Mouse (Mus musculus) MEL (cell line): ENCODE measurements around the gene Igfbp6. TPM values are rescaled to one million over a fixed set of nuclear protein-coding genes. Genes with fewer than 3 reads are reported as not detected.

Source experiments
- DNase-seq: peaks from one replicate; pipeline ENCODE4 v3.0.0; 2011; ENCODE audit warnings: low read depth, low spot score
- H3K27ac ChIP-seq: 2 replicates; pipeline ENCODE4 v1.5.1; 2012; ENCODE audit warnings: low read depth, mild to moderate bottlenecking, control low read depth, low read length, moderate library complexity; ENCODE audit not compliant: control insufficient read depth
- H3K27me3 ChIP-seq, 2 experiments: fragments of 150-350 bp in 1 of 2; sonication (generic) in 1 of 2; 2 replicates each; pipeline ENCODE4 v1.6.1; 2012; ENCODE audit warnings: low read length in 2 of 2, mild to moderate bottlenecking in 2 of 2, improper control_type of control experiment in 1 of 2, moderate library complexity in 1 of 2; ENCODE audit not compliant: insufficient read depth in 2 of 2, control insufficient read depth in 1 of 2
- H3K36me3 ChIP-seq, 2 experiments: 2 replicates each; pipeline ENCODE4 v1.6.1; 2012 to 2014; ENCODE audit warnings: low read length in 2 of 2, improper control_type of control experiment in 1 of 2, inconsistent platforms in 1 of 2, mild to moderate bottlenecking in 1 of 2; ENCODE audit not compliant: insufficient read depth in 2 of 2, control insufficient read depth in 1 of 2
- H3K4me1 ChIP-seq, 2 experiments: fragments of 150-350 bp in 1 of 2; sonication (generic) in 1 of 2; 2 replicates each; pipeline ENCODE4 v1.6.1; 2012; ENCODE audit warnings: low read length in 2 of 2, improper control_type of control experiment in 1 of 2, mild to moderate bottlenecking in 1 of 2; ENCODE audit not compliant: insufficient read depth in 2 of 2, control insufficient read depth in 1 of 2
- H3K4me3 ChIP-seq, 2 experiments: fragments of 150-350 bp in 1 of 2; sonication (generic) in 1 of 2; 2 replicates each; pipeline ENCODE4 v1.5.1; 2012; ENCODE audit warnings: low read depth in 2 of 2, low read length in 2 of 2, mild to moderate bottlenecking in 2 of 2, moderate library complexity in 2 of 2, control low read depth in 1 of 2, improper control_type of control experiment in 1 of 2; ENCODE audit not compliant: control insufficient read depth in 1 of 2, insufficient read depth in 1 of 2
- H3K79me2 ChIP-seq: 2 replicates; pipeline ENCODE4 v1.6.1; 2012; ENCODE audit warnings: mild to moderate bottlenecking, low read length, moderate library complexity; ENCODE audit not compliant: control insufficient read depth, poor library complexity, insufficient read depth
- H3K9ac ChIP-seq: 2 replicates; pipeline ENCODE4 v1.6.1; 2012; ENCODE audit warnings: low read depth, mild to moderate bottlenecking, control low read depth, low read length, moderate library complexity; ENCODE audit not compliant: control insufficient read depth, poor library complexity, severe bottlenecking
- H3K9me3 ChIP-seq: fragments of 150-350 bp; sonication (generic); replicated peaks from 2 replicates; pipeline ENCODE4 v1.6.1; 2012; ENCODE audit warnings: mild to moderate bottlenecking, low read length, improper control_type of control experiment, moderate library complexity; ENCODE audit not compliant: insufficient read depth
- CHD1 ChIP-seq: IDR thresholded peaks from 2 replicates; pipeline ENCODE4 v1.6.1; 2012; ENCODE audit warnings: low read depth, mild to moderate bottlenecking, inconsistent platforms, low read length, improper control_type of control experiment
- ELF1 ChIP-seq: IDR thresholded peaks from 2 replicates; pipeline ENCODE4 v1.6.1; 2014; ENCODE audit warnings: low read depth, mild to moderate bottlenecking, inconsistent platforms, low read length, improper control_type of control experiment, moderate library complexity
- EP300 ChIP-seq, 2 experiments: IDR thresholded peaks; 2 replicates each; pipeline ENCODE4 v1.6.1; 2011; ENCODE audit warnings: improper control_type of control experiment in 2 of 2, low read length in 2 of 2, low read depth in 1 of 2, mild to moderate bottlenecking in 1 of 2
- GABPA ChIP-seq: IDR thresholded peaks from 2 replicates; pipeline ENCODE4 v1.6.1; 2012; ENCODE audit warnings: low read depth, mild to moderate bottlenecking, inconsistent platforms, low read length, improper control_type of control experiment, moderate library complexity
- GATA1 ChIP-seq: IDR thresholded peaks from 2 replicates; pipeline ENCODE4 v1.6.1; 2011; ENCODE audit warnings: low read depth, low read length, improper control_type of control experiment
- HCFC1 ChIP-seq: IDR thresholded peaks from 2 replicates; pipeline ENCODE4 v1.6.1; 2012; ENCODE audit warnings: low read depth, mild to moderate bottlenecking, inconsistent platforms, low read length, improper control_type of control experiment, moderate library complexity
- JUND ChIP-seq: IDR thresholded peaks from 2 replicates; pipeline ENCODE4 v1.6.1; 2011; ENCODE audit warnings: low read depth, mild to moderate bottlenecking, improper control_type of control experiment, low read length
- KAT2A ChIP-seq: conservative IDR thresholded peaks from 2 replicates; pipeline ENCODE4 v1.6.1; 2012; ENCODE audit warnings: low read depth, low read length, improper control_type of control experiment, inconsistent platforms
- MAFK ChIP-seq: IDR thresholded peaks from 2 replicates; pipeline ENCODE4 v1.6.1; 2011; ENCODE audit warnings: low read depth, mild to moderate bottlenecking, low read length, improper control_type of control experiment, borderline replicate concordance
- MAX ChIP-seq: IDR thresholded peaks from 2 replicates; pipeline ENCODE4 v1.6.1; 2011; ENCODE audit warnings: low read length, improper control_type of control experiment
- MAZ ChIP-seq: IDR thresholded peaks from 2 replicates; pipeline ENCODE4 v1.6.1; 2012; ENCODE audit warnings: low read depth, mild to moderate bottlenecking, inconsistent platforms, low read length, improper control_type of control experiment
- MXI1 ChIP-seq: IDR thresholded peaks from 2 replicates; pipeline ENCODE4 v1.6.1; 2011; ENCODE audit warnings: mild to moderate bottlenecking, low read depth, low read length, improper control_type of control experiment
- POLR2A ChIP-seq, 2 experiments: IDR thresholded peaks; 2 replicates each; pipeline ENCODE4 v1.6.1; 2011 to 2012; ENCODE audit warnings: low read length in 2 of 2, mild to moderate bottlenecking in 2 of 2, control low read depth in 1 of 2, improper control_type of control experiment in 1 of 2, low read depth in 1 of 2, moderate library complexity in 1 of 2; ENCODE audit not compliant: control insufficient read depth in 1 of 2, insufficient read depth in 1 of 2, poor library complexity in 1 of 2
- POLR2AphosphoS2 ChIP-seq: IDR thresholded peaks from 2 replicates; pipeline ENCODE4 v1.6.1; 2011; ENCODE audit warnings: low read length, improper control_type of control experiment
- RCOR1 ChIP-seq: IDR thresholded peaks from 2 replicates; pipeline ENCODE4 v1.6.1; 2012; ENCODE audit warnings: low read depth, mild to moderate bottlenecking, inconsistent platforms, low read length, improper control_type of control experiment
- SMC3 ChIP-seq: IDR thresholded peaks from 2 replicates; pipeline ENCODE4 v1.6.1; 2011; ENCODE audit warnings: low read depth, low read length, improper control_type of control experiment
- TBP ChIP-seq: IDR thresholded peaks from 2 replicates; pipeline ENCODE4 v1.8.0; 2011; ENCODE audit warnings: low read depth, low read length, improper control_type of control experiment
- UBTF ChIP-seq: IDR thresholded peaks from 2 replicates; pipeline ENCODE4 v1.6.1; 2012; ENCODE audit warnings: low read depth, mild to moderate bottlenecking, inconsistent platforms, low read length, improper control_type of control experiment, moderate library complexity, borderline replicate concordance; ENCODE audit not compliant: insufficient read depth
- USF2 ChIP-seq, 2 experiments: IDR thresholded peaks; 2 replicates each; pipeline ENCODE4 v1.6.1; 2011 to 2012; ENCODE audit warnings: improper control_type of control experiment in 2 of 2, low read length in 2 of 2, borderline replicate concordance in 1 of 2, inconsistent platforms in 1 of 2, low read depth in 1 of 2, mild to moderate bottlenecking in 1 of 2; ENCODE audit not compliant: insufficient read depth in 1 of 2
- ZMIZ1 ChIP-seq: IDR thresholded peaks from 2 replicates; pipeline ENCODE4 v1.6.1; 2012; ENCODE audit warnings: low read depth, mild to moderate bottlenecking, inconsistent platforms, low read length, improper control_type of control experiment, moderate library complexity
- polyA plus RNA-seq, 2 experiments: library from polyadenylated mRNA; stranded (reverse) in 1 of 2; unstranded in 1 of 2; fragments of >175 nt in 1 of 2; fragments of >200 nt in 1 of 2; gene quantifications; 2 replicates each; pipeline versions ENCODE4 v1.2.1 to v1.2.4; 2012; ENCODE audit warnings: low replicate concordance in 2 of 2, low read depth in 1 of 2; ENCODE audit not compliant: insufficient read length in 2 of 2, insufficient read depth in 1 of 2, missing spikeins in 1 of 2
- total RNA-seq: library from RNA; depleted of rRNA; stranded (reverse); fragments of 300-350 nt; gene quantifications from 2 replicates; pipeline ENCODE4 v1.2.3, GENCODE M21; 2012; rRNA removed

Igfbp6 gene
- 0.65 and 1.1 TPM in 2 replicates for total RNA-seq
- 1 to 10 TPM in 1 of 2 experiments, not detected in 1; 1.8 TPM for polyA plus RNA-seq

DNA sequence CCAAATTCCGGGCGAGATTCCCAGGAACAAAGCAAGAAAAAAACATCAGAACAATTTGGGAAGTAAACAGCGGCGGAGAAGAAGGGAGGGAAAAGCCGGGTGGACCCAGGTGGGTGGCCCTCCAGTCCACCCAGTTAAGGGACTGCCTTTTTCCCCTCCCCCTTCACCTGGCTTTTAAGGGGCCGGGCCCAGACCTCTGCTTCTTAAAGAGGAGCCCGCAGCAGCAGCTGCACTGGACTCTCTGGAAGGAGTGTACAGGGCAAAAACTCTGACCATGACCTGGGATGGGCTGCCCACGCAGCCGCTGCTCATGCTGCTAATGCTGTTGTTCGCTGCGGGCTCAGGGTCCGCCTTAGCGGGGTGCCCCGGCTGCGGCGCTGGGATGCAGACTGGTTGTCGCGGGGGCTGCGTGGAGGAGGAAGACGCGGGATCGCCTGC is at the start of gene Igfbp6:
TSS of gene Igfbp6 (plus strand) at position 89 of the 438 bp plus-strand sequence.
- TF ChIP-seq RCOR1 (no peak), SMC3 (no peak), POLR2A (IDR thresholded peaks at IDR 0.05; ENCODE audit: control insufficient read depth in 1 of 2, insufficient read depth in 1 of 2, low read depth in 1 of 2, low read length in 2 of 2, poor library complexity in 1 of 2) (no peak), JUND (no peak), MAZ (no peak)
- Histone ChIP-seq H3K9ac (no peak within 1 kb of the TSS), H3K4me1 (peaks cover 6 to 14% of the 10 kb centered on the region in 2 experiments), H3K79me2 (no peaks in the 10 kb centered on the region), H3K27ac (no peak within 1 kb of the TSS), H3K4me3 (no peak within 1 kb of the TSS), H3K36me3 (peaks cover 0 to 14% of the 10 kb centered on the region in 2 experiments; a peak in 2 of 4 replicates), H3K27me3 (no peaks in the 10 kb centered on the region), H3K9me3 (no peaks in the 10 kb centered on the region)
- DNase-seq: no peak

DNA sequence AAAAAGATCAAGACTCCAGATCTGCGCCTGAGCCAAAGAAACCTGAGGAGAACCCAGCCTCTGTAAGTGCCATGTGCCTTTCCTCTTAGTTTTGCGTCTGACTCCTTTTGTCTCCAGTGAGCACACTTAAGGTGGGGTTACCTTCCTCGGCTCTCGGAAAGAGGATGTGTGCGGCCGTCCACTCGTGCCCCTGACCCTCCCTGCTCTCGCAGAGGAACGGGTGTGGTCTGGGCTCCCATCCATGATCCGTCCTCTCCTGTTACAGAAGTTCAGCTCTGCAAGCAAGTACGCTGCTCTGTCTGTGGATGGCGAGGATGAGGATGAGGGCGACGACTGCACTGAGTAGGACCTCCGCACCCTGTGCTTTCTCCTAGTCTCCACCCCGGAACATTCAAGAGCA is 49.2 kb upstream of the Igfbp6 start:
- Histone ChIP-seq H3K9ac (no peak overlapping the region), H3K4me1 (peaks cover 0 to 10% of the 10 kb centered on the region in 2 experiments; a peak in 3 of 4 replicates), H3K79me2 (no peaks in the 10 kb centered on the region; the same call in none of the 2 replicates), H3K27me3 (no peaks in the 10 kb centered on the region), H3K4me3 (no peak overlapping the region), H3K9me3 (no peaks in the 10 kb centered on the region), H3K27ac (no peak overlapping the region), H3K36me3 (peaks cover 15 to 47% of the 10 kb centered on the region in 2 experiments)
- TF ChIP-seq POLR2A (IDR thresholded peaks at IDR 0.05; ENCODE audit: control insufficient read depth in 1 of 2, insufficient read depth in 1 of 2, low read depth in 1 of 2, low read length in 2 of 2, poor library complexity in 1 of 2) (peak in 1 of 2 experiments; percentile 26; a peak in 2 of 4 replicates), RCOR1 (no peak), USF2 (IDR thresholded peaks at IDR 0.05; ENCODE audit: borderline replicate concordance in 1 of 2, insufficient read depth in 1 of 2, low read depth in 1 of 2, low read length in 2 of 2) (no peak)
- DNase-seq: no peak

DNA sequence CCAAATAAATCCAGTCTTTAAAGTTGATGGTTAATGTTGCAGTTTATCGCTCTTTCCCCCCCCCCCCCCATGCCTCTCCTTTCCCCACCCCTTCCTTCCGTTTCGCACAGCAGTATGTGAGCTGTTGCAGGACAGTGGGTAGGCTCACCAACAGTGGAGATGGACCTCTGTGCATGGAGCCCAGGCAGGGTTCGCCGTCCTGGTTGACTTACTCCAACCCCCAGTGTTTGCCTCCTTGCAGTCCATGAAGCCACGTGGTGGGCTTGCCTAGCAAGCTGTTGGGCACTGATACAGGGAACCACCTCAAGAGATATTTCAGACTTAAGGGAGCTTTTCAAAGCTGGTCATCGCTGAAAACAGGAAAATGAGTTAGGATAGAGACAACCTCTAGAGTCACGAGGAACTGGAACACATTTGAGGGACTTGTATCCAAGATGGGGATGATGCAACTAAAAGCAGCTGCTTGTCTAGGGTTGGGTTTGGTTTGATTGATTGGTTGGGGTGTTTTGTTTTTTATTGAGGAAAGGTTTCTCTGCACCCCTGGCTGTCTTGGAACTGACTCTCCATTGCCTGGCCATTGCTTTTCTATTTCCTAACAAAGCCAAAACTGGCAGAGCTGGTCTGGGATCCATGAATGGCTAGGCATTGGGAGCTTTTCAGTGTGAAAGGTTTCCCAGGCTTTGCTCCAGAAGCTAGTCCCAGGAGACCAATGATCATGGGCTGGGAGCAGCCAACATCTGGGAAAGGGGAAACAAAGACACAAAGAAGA is 46.8 kb upstream of the Igfbp6 start:
- Histone ChIP-seq H3K4me1 (peaks cover 0 to 21% of the 10 kb centered on the region in 2 experiments; a peak in 3 of 4 replicates), H3K4me3 (no peak overlapping the region), H3K27me3 (no peaks in the 10 kb centered on the region), H3K27ac (no peak overlapping the region; the same call in 1 of the 2 replicates), H3K36me3 (peaks cover 9 to 24% of the 10 kb centered on the region in 2 experiments), H3K9ac (no peak overlapping the region), H3K9me3 (no peaks in the 10 kb centered on the region), H3K79me2 (no peaks in the 10 kb centered on the region; the same call in none of the 2 replicates)
- TF ChIP-seq JUND (no peak), UBTF (no peak), MAFK (no peak), HCFC1 (no peak), GABPA (no peak), POLR2A (IDR thresholded peaks at IDR 0.05; ENCODE audit: control insufficient read depth in 1 of 2, insufficient read depth in 1 of 2, low read depth in 1 of 2, low read length in 2 of 2, poor library complexity in 1 of 2) (peak in 1 of 2 experiments; percentile 49; a peak in 1 of 4 replicates), GATA1 (no peak), ZMIZ1 (0 out of 2 replicates have a peak, but pooled peaks have one; percentile 20), USF2 (IDR thresholded peaks at IDR 0.05; ENCODE audit: borderline replicate concordance in 1 of 2, insufficient read depth in 1 of 2, low read depth in 1 of 2, low read length in 2 of 2) (no peak), ELF1 (no peak), CHD1 (no peak), KAT2A (no peak), MAX (no peak), TBP (no peak), POLR2AphosphoS2 (peak; percentile 16; the same call in 1 of the 2 replicates), EP300 (IDR thresholded peaks at IDR 0.05; ENCODE audit: low read depth in 1 of 2, low read length in 2 of 2) (no peak), SMC3 (no peak), MXI1 (no peak)
- DNase-seq: peak; percentile 53
